Mouse (Mus musculus): ENCODE results near the gene Prmt7. TPM values are rescaled to one million over a fixed set of nuclear protein-coding genes. Genes with fewer than 3 reads are reported as not detected.

Gene Prmt7
- polyA plus RNA-seq (2017; shearing (Covaris generic)): 48.2 TPM

GRCm38 (mm10) chr8:106210821-106211345 lies at the start of gene Prmt7, which contains the start of gene Slc7a6os:
Prmt7 (plus strand) TSS chr8:106210936.
Slc7a6os (minus strand) TSS chr8:106210935.

GRCm38 (mm10) chr8:106168356-106169016 lies 42.2 kb upstream of the Prmt7 start, which contains the start of gene Slc7a6:
Slc7a6 (plus strand) TSS chr8:106168857.

Other genes starting within 250 kb of the Prmt7 start
- 20.9 TPM for gene Slc12a4, start 244.8 kb upstream of the Prmt7 start, polyA plus RNA-seq (2017; shearing (Covaris generic))
- gene Dpep3, start 231.5 kb upstream of the Prmt7 start, polyA plus RNA-seq (2017; shearing (Covaris generic)): not detected
- 31.4 TPM for gene Dus2, start 219.6 kb upstream of the Prmt7 start, polyA plus RNA-seq (2017; shearing (Covaris generic))
- gene Dpep2nb, start 205.0 kb upstream of the Prmt7 start, polyA plus RNA-seq (2017; shearing (Covaris generic)): 0.43 TPM
- gene Ddx28, start 199.1 kb upstream of the Prmt7 start, polyA plus RNA-seq (2017; shearing (Covaris generic)): 10.8 TPM
- gene Nfatc3, start 152.1 kb upstream of the Prmt7 start, polyA plus RNA-seq (2017; shearing (Covaris generic)): 63.7 TPM
- gene Esrp2, start 74.0 kb upstream of the Prmt7 start, polyA plus RNA-seq (2017; shearing (Covaris generic)): 1.7 TPM
- gene Pla2g15, start 60.5 kb upstream of the Prmt7 start, polyA plus RNA-seq (2017; shearing (Covaris generic)): 14.1 TPM
- 46.5 TPM for gene Slc7a6, start 42.1 kb upstream of the Prmt7 start, polyA plus RNA-seq (2017; shearing (Covaris generic))
- gene Slc7a6os, start within 50 bp of the Prmt7 start, polyA plus RNA-seq (2017; shearing (Covaris generic)): 47.3 TPM
- not detected for gene Smpd3, start 127.1 kb downstream of the Prmt7 start, polyA plus RNA-seq (2017; shearing (Covaris generic))
- gene Zfp90, start 204.4 kb downstream of the Prmt7 start, polyA plus RNA-seq (2017; shearing (Covaris generic)): 10.0 TPM

Measured in inflammation-experienced regulatory T-cells, adult 16 weeks (primary cell).